Mouse (Mus musculus) hindbrain, embryonic 13.5 days (tissue): ENCODE results near the gene Mycbp2. TPM values are rescaled to one million over a fixed set of nuclear protein-coding genes. Genes with fewer than 3 reads are reported as not detected.

Experiments
- ATAC-seq: fragments of 200-750 bp; cut with Nextera tagmentation; 2 replicates; pipeline ENCODE4 v1.8.0; 2017; ENCODE audit warnings: moderate TSS enrichment; ENCODE audit not compliant: low FRiP score
- H3K27ac ChIP-seq: fragments of 300-500 bp; sonication (generic); 2 replicates; pipeline ENCODE4 v1.5.1; 2015; ENCODE audit warnings: inconsistent platforms, mild to moderate bottlenecking, moderate library complexity
- H3K27me3 ChIP-seq: fragments of 300-500 bp; sonication (generic); 2 replicates; pipeline ENCODE4 v1.6.1; 2015; ENCODE audit warnings: mild to moderate bottlenecking, inconsistent platforms
- H3K36me3 ChIP-seq: fragments of 300-500 bp; sonication (generic); 2 replicates; pipeline ENCODE4 v1.6.1; 2015; ENCODE audit warnings: mild to moderate bottlenecking, inconsistent platforms
- H3K4me1 ChIP-seq: fragments of 300-500 bp; sonication (generic); replicated peaks from 2 replicates; pipeline ENCODE4 v1.6.1; 2015; ENCODE audit warnings: inconsistent platforms
- H3K4me2 ChIP-seq: fragments of 300-500 bp; sonication (generic); 2 replicates; pipeline ENCODE4 v1.6.1; 2015; ENCODE audit warnings: inconsistent platforms, mild to moderate bottlenecking, moderate library complexity
- H3K4me3 ChIP-seq: fragments of 300-500 bp; sonication (generic); 2 replicates; pipeline ENCODE4 v1.5.1; 2015; ENCODE audit warnings: mild to moderate bottlenecking, inconsistent platforms
- H3K9ac ChIP-seq: fragments of 300-500 bp; sonication (generic); 2 replicates; pipeline ENCODE4 v1.6.1; 2015; ENCODE audit warnings: mild to moderate bottlenecking, inconsistent platforms
- H3K9me3 ChIP-seq: fragments of 300-500 bp; sonication (generic); 2 replicates; pipeline ENCODE4 v1.6.1; 2016; ENCODE audit warnings: inconsistent platforms
- WGBS: fragments of 180-500 bp; shearing (Covaris S2); methylation state at CpG from one replicate; pipeline ENCODE4 v1.1.7; 2015; 5-methylcytosine and 5-hydroxymethylcytosine counted together
- polyA plus RNA-seq: library from polyadenylated mRNA; unstranded; fragments of >200 nt; fragmentation: Nextera tagmentation; extraction: Ambion mirVana; gene quantifications from 2 replicates; pipeline ENCODE4 v1.2.1, GENCODE M21; 2015

Gene Mycbp2
- polyA plus RNA-seq, 1 experiment from 2014 or later: 54.6 TPM

GRCm38 (mm10) chr14:103098587-103099235, 247.9 kb downstream of the Mycbp2 start:
- Histone ChIP-seq H3K9me3 (no peaks in the 10 kb centered on the region), H3K9ac (peak overlapping the region; percentile 98), H3K4me1 (peaks cover 35% of the 10 kb centered on the region), H3K4me2 (peak overlapping the region; percentile 69), H3K27ac (peak overlapping the region; percentile 99), H3K27me3 (no peaks in the 10 kb centered on the region), H3K36me3 (peaks cover 6% of the 10 kb centered on the region), H3K4me3 (peak overlapping the region; percentile 84)
- peak; percentile 89 for ATAC-seq
- under 1% methylated on average over 53 of the region's 86 CpGs for WGBS

DNA sequence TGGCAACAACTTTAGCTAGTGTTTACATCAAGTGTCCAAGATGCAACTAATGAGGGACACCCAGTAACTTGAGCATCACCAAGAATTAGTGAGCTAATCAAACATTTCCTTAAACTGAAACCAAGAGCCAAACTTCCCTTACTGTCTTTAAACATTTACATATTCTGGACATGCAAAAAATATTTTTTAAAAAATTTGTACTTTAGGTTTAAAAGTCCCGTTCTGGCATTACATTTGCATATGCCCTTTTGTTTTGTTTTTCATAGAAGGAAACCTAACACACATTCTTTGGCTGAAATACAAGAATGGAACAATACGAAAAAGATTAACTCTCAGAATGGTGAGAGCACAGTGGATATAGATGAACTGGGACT, 248.4 kb downstream of the Mycbp2 start:
- WGBS: 4% methylated on average over 2 of the region's 2 CpGs
- ATAC-seq: no peak
- peak overlapping the region; percentile 99 for H3K27ac ChIP-seq

DNA sequence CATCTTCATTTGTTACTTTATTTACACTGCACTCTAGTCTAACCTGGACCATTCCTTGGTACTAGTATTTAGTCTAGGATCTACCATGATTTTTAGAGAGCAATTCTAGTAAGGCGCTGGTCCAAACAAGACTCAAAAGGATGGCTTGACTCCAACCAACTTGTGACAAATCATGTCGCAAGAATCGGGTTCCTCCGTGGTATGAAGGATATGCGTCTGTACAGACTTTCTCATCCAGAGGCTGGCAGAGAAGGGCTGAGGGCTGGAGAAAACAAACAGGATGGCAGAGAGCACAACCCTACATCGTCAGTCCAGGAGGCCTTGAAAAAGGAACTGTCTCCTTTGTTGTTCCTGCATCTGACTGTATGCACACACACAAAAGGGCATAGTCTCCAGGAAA, 250.0 kb downstream of the Mycbp2 start:
- Histone ChIP-seq H3K4me2 (peak overlapping the region; percentile 69), H3K4me3 (peak overlapping the region; percentile 7; the same call in 1 of the 2 replicates), H3K36me3 (peaks cover 12% of the 10 kb centered on the region), H3K9me3 (no peaks in the 10 kb centered on the region), H3K4me1 (peaks cover 40% of the 10 kb centered on the region), H3K27me3 (no peaks in the 10 kb centered on the region), H3K9ac (peak overlapping the region; percentile 46; the same call in 1 of the 2 replicates), H3K27ac (no peak overlapping the region)
- WGBS: 69% methylated on average over 6 of the region's 6 CpGs
- no peak for ATAC-seq

More for the DNA sequence above, 248.4 kb downstream of the Mycbp2 start:
- H3K27me3 ChIP-seq: no peaks in the 10 kb centered on the region
- H3K9me3 ChIP-seq: no peaks in the 10 kb centered on the region
- peak overlapping the region; percentile 69 for H3K4me2 ChIP-seq
- peak overlapping the region; percentile 84 for H3K4me3 ChIP-seq
- H3K9ac ChIP-seq: peak overlapping the region; percentile 98
- H3K4me1 ChIP-seq: peaks cover 40% of the 10 kb centered on the region
- peaks cover 6% of the 10 kb centered on the region for H3K36me3 ChIP-seq

- no peaks in the 10 kb centered on the region for H3K9me3 ChIP-seq
- no peak overlapping the region for H3K4me3 ChIP-seq
- no peak overlapping the region for H3K27ac ChIP-seq
- no peak overlapping the region for H3K9ac ChIP-seq
- WGBS: 96% methylated on average over 8 of the region's 8 CpGs
- ATAC-seq: no peak
- H3K4me1 ChIP-seq: peaks cover 40% of the 10 kb centered on the region
- H3K27me3 ChIP-seq: no peaks in the 10 kb centered on the region
- no peak overlapping the region; the same call in 1 of the 2 replicates for H3K4me2 ChIP-seq
- peaks cover 20% of the 10 kb centered on the region for H3K36me3 ChIP-seq
Measured at GRCm38 (mm10) chr14:103095826-103096225, 250.8 kb downstream of the Mycbp2 start.

- Histone ChIP-seq H3K4me2 (no peak overlapping the region), H3K9ac (no peak overlapping the region), H3K36me3 (peaks cover 23% of the 10 kb centered on the region), H3K9me3 (no peaks in the 10 kb centered on the region), H3K4me3 (no peak overlapping the region), H3K4me1 (peaks cover 40% of the 10 kb centered on the region), H3K27me3 (no peaks in the 10 kb centered on the region), H3K27ac (no peak overlapping the region)
- no peak for ATAC-seq
- WGBS: 94% methylated on average over 8 of the region's 8 CpGs
Measured at GRCm38 (mm10) chr14:103095036-103095435, 251.6 kb downstream of the Mycbp2 start.

DNA sequence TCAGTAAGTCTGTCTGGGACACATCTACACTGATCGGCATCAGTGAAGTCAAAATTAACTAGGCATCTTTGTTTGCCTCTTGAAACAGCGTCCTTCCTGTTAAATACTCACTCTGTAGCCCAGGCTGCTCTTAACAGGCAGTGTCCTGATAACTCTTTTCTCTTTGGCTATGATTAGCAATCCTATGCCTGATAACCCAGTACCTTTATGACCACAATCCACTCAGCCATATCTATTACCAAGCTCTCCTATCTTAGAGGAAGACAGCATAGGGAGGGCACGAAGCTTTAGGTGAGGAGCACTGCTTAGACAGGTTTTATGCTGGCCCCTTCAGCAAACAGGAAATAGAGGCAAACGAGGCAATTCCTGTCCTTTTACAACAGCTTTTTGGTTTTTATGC, 252.9 kb downstream of the Mycbp2 start:
- no peaks in the 10 kb centered on the region for H3K27me3 ChIP-seq
- WGBS: 85% methylated on average over 4 of the region's 4 CpGs
- H3K4me1 ChIP-seq: peaks cover 40% of the 10 kb centered on the region
- H3K36me3 ChIP-seq: peaks cover 33% of the 10 kb centered on the region
- no peak overlapping the region for H3K9ac ChIP-seq
- H3K4me3 ChIP-seq: no peak overlapping the region
- no peak for ATAC-seq
- no peak overlapping the region for H3K27ac ChIP-seq
- H3K9me3 ChIP-seq: no peaks in the 10 kb centered on the region
- no peak overlapping the region for H3K4me2 ChIP-seq

GRCm38 (mm10) chr14:103093236-103093635, 253.4 kb downstream of the Mycbp2 start:
- ATAC-seq: no peak
- no peak overlapping the region for H3K4me2 ChIP-seq
- no peaks in the 10 kb centered on the region for H3K27me3 ChIP-seq
- H3K4me1 ChIP-seq: peaks cover 40% of the 10 kb centered on the region
- H3K9me3 ChIP-seq: no peaks in the 10 kb centered on the region
- no peak overlapping the region for H3K9ac ChIP-seq
- H3K36me3 ChIP-seq: peaks cover 36% of the 10 kb centered on the region
- 84% methylated on average over 3 of the region's 3 CpGs for WGBS
- H3K27ac ChIP-seq: no peak overlapping the region
- H3K4me3 ChIP-seq: no peak overlapping the region

DNA sequence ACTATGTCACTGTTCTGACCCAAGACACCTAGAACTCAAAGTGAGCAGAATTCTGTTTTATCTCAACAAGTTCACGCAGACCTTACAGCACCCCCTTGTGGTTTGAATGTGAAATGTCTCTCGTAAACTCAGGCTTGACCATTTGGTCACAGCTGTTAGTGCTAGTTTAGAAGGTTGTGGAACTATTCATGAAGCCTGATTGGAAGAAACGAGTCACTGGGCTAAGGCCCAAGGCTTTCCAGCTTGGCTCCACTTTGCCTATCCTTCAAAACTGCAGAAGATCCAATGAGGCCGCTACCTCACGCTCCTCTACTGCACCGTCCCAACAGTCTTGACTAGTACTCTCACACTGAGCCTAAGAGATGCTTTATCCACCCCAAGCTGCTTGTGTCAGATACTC, 258.0 kb downstream of the Mycbp2 start:
- Histone ChIP-seq H3K27me3 (no peaks in the 10 kb centered on the region), H3K4me3 (no peak overlapping the region), H3K36me3 (peaks cover 66% of the 10 kb centered on the region), H3K9ac (no peak overlapping the region), H3K27ac (no peak overlapping the region), H3K4me1 (peaks cover 4% of the 10 kb centered on the region), H3K9me3 (no peaks in the 10 kb centered on the region), H3K4me2 (no peak overlapping the region)
- no peak for ATAC-seq
- WGBS: 73% methylated on average over 6 of the region's 6 CpGs

GRCm38 (mm10) chr14:103087846-103088245, 258.8 kb downstream of the Mycbp2 start:
- 92% methylated on average over 5 of the region's 5 CpGs for WGBS
- no peaks in the 10 kb centered on the region for H3K9me3 ChIP-seq

DNA sequence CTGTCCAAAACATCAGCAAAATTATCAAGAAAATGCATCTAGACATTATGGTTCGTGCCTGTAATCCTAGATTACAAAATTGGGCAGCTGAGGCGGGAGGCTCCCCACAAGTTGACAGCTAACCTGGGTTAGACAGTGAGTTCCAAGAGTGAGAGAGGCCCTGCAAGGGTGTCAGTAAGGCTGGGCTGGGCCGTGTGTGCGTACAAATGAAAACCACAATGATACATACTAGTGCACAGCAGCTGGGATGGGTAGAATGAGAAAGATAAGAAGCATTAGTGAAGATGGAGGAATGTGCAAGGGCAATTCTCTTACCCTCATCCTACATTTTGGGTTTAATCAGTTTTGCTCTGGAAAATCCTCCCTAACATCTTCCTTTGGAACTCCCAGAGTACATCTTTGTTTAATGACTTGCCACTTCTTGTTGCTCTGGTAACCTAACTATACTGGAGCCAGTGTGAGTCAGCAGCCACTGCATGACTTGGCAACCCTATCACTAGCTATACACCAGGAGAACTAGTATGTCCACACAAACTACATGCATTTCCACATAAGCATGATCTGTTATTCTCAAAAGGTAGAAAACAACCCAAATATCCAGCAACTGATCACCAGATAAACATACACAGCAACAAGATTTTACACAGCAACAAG, 259.8 kb downstream of the Mycbp2 start:
- WGBS: 99% methylated on average over 4 of the region's 4 CpGs
- Histone ChIP-seq H3K4me3 (no peak overlapping the region), H3K27ac (no peak overlapping the region), H3K9me3 (no peaks in the 10 kb centered on the region), H3K4me1 (no peaks in the 10 kb centered on the region), H3K9ac (no peak overlapping the region), H3K36me3 (peaks cover 69% of the 10 kb centered on the region), H3K27me3 (no peaks in the 10 kb centered on the region), H3K4me2 (no peak overlapping the region)
- no peak for ATAC-seq

More at GRCm38 (mm10) chr14:103087846-103088245, 258.8 kb downstream of the Mycbp2 start:
- ATAC-seq: no peak
- H3K4me1 ChIP-seq: no peaks in the 10 kb centered on the region
- H3K4me3 ChIP-seq: no peak overlapping the region
- H3K9ac ChIP-seq: no peak overlapping the region
- H3K4me2 ChIP-seq: no peak overlapping the region
- no peaks in the 10 kb centered on the region for H3K27me3 ChIP-seq
- peaks cover 71% of the 10 kb centered on the region for H3K36me3 ChIP-seq
- no peak overlapping the region for H3K27ac ChIP-seq

GRCm38 (mm10) chr14:103085840-103086533, 260.6 kb downstream of the Mycbp2 start:
- Histone ChIP-seq H3K9ac (no peak overlapping the region), H3K4me2 (no peak overlapping the region), H3K36me3 (peaks cover 61% of the 10 kb centered on the region), H3K4me3 (no peak overlapping the region), H3K27me3 (no peaks in the 10 kb centered on the region), H3K27ac (no peak overlapping the region), H3K9me3 (no peaks in the 10 kb centered on the region), H3K4me1 (no peaks in the 10 kb centered on the region)
- WGBS: 89% methylated on average over 1 of the region's 1 CpGs
- ATAC-seq: no peak

- no peak overlapping the region for H3K27ac ChIP-seq
- no peaks in the 10 kb centered on the region for H3K9me3 ChIP-seq
- no peak overlapping the region for H3K4me3 ChIP-seq
- WGBS: 81% methylated on average over 9 of the region's 9 CpGs
- H3K4me2 ChIP-seq: no peak overlapping the region
- peak; percentile 64; the same call in 1 of the 2 replicates for ATAC-seq
- no peak overlapping the region for H3K9ac ChIP-seq
- H3K36me3 ChIP-seq: peaks cover 33% of the 10 kb centered on the region
- no peaks in the 10 kb centered on the region for H3K27me3 ChIP-seq
- H3K4me1 ChIP-seq: peaks cover 6% of the 10 kb centered on the region
Measured at GRCm38 (mm10) chr14:103079209-103079977, 267.2 kb downstream of the Mycbp2 start.
